Mouse (Mus musculus) G1E (cell line): Measurements from ENCODE around the gene Hs3st2. TPM values are rescaled to one million over a fixed set of nuclear protein-coding genes. Genes with fewer than 3 reads are reported as not detected.

ENCODE experiments used
- ATAC-seq: 2 replicates; pipeline ENCODE4 v1.8.0; 2016; ENCODE audit warnings: mild to moderate bottlenecking; ENCODE audit not compliant: insufficient number of reproducible peaks, poor library complexity, low FRiP score, severe bottlenecking; ENCODE audit errors: extremely low read depth
- DNase-seq: peaks from one replicate; pipeline ENCODE4 v3.0.0; 2012; ENCODE audit warnings: low spot score
- H3K27me3 ChIP-seq: 2 replicates; pipeline ENCODE4 v1.6.1; 2012; ENCODE audit warnings: mild to moderate bottlenecking, low read length, inconsistent platforms; ENCODE audit not compliant: insufficient read depth
- H3K36me3 ChIP-seq: replicated peaks from 2 replicates; pipeline ENCODE3; 2012; ENCODE audit warnings: mild to moderate bottlenecking, inconsistent platforms
- H3K4me1 ChIP-seq: 2 replicates; pipeline ENCODE4 v1.6.1; 2012; ENCODE audit warnings: low read depth, low read length, inconsistent platforms, mixed read lengths; ENCODE audit not compliant: insufficient read depth
- H3K4me3 ChIP-seq: 2 replicates; pipeline ENCODE4 v1.5.1; 2012; ENCODE audit warnings: low read depth, mild to moderate bottlenecking, inconsistent platforms, low read length, moderate library complexity, mixed read lengths
- H3K9me3 ChIP-seq: replicated peaks from 2 replicates; pipeline ENCODE4 v1.6.1; 2012; ENCODE audit warnings: inconsistent platforms
- CTCF ChIP-seq: IDR thresholded peaks from 2 replicates; pipeline ENCODE4 v1.5.1; 2012; ENCODE audit warnings: low read depth, low read length, inconsistent platforms, mixed read lengths
- GATA1 ChIP-seq: IDR thresholded peaks from 2 replicates; pipeline ENCODE4 v1.6.1; 2012; ENCODE audit warnings: borderline replicate concordance, low read length, inconsistent platforms, mixed read lengths
- GATA2 ChIP-seq: IDR thresholded peaks from 2 replicates; pipeline ENCODE4 v1.6.1; 2012; ENCODE audit warnings: low read depth, low read length, inconsistent platforms, borderline replicate concordance
- POLR2AphosphoS5 ChIP-seq: IDR thresholded peaks from 2 replicates; pipeline ENCODE4 v1.6.1; 2012; ENCODE audit warnings: low read depth, low read length, inconsistent platforms; ENCODE audit not compliant: insufficient replicate concordance
- TAL1 ChIP-seq: conservative IDR thresholded peaks from 2 replicates; pipeline ENCODE4 v1.6.1; 2012; ENCODE audit warnings: low read depth, low read length, inconsistent platforms, mixed read lengths
- polyA plus RNA-seq: library from polyadenylated mRNA; stranded (reverse); fragments of >175 nt; gene quantifications from 2 replicates; pipeline ENCODE4 v1.2.3, GENCODE M21; 2012
- total RNA-seq, 2 experiments: library from RNA; stranded (forward) in 1 of 2; stranded (reverse) in 1 of 2; fragments of 200-1000 nt in 1 of 2; fragments of >200 nt in 1 of 2; fragmentation: Nextera tagmentation in 1 of 2; gene quantifications; 2 replicates each; pipeline ENCODE4 v1.2.3; 2014 to 2017

Hs3st2 gene
- total and polyA plus RNA-seq, 3 experiments: 0.27 TPM; not detected in 2

- H3K4me1 ChIP-seq: no peaks in the 10 kb centered on the region
- H3K9me3 ChIP-seq: no peaks in the 10 kb centered on the region
- no peaks in the 10 kb centered on the region for H3K36me3 ChIP-seq
- no peak for TF ChIP-seq GATA1
- TF ChIP-seq TAL1: no peak
- TF ChIP-seq CTCF: no peak
- no peak for TF ChIP-seq GATA2
- no peak for TF ChIP-seq POLR2AphosphoS5
- H3K4me3 ChIP-seq: no peak overlapping the region
- no peaks in the 10 kb centered on the region for H3K27me3 ChIP-seq
- DNase-seq (no peak), ATAC-seq (no peak)
Measured at GRCm38 (mm10) chr7:121529023-121529422, 137.4 kb downstream of the Hs3st2 start.

GRCm38 (mm10) chr7:121533639-121534038, 142.0 kb downstream of the Hs3st2 start:
- H3K4me3 ChIP-seq: no peak overlapping the region
- ATAC-seq (no peak), DNase-seq (no peak)
- no peaks in the 10 kb centered on the region for H3K36me3 ChIP-seq
- no peaks in the 10 kb centered on the region for H3K9me3 ChIP-seq
- H3K4me1 ChIP-seq: no peaks in the 10 kb centered on the region
- H3K27me3 ChIP-seq: no peaks in the 10 kb centered on the region
- no peak for TF ChIP-seq POLR2AphosphoS5
- TF ChIP-seq GATA1: no peak
- no peak for TF ChIP-seq TAL1
- no peak for TF ChIP-seq GATA2
- no peak for TF ChIP-seq CTCF

DNA sequence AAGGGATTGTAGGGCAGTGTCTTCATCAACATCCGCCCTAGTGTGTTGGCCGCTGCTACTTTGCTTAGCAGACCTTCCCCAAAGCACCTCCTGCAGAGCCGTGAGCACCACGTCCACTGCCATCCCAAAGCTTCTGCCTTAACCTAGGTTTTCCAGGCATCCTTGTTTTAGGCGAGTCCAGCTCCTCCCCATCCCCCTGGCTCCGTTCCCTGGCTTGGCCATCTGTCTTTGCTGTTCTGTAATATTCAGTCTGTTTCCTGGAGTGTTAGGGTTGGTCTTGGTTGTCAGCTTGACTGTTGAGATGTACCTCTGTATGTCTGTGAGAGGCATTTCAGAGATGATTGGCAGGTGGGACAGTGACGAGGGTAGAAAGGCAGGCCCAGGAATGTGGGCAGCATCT, 142.7 kb downstream of the Hs3st2 start:
- Histone ChIP-seq H3K4me3 (no peak overlapping the region), H3K4me1 (no peaks in the 10 kb centered on the region), H3K9me3 (no peaks in the 10 kb centered on the region), H3K36me3 (no peaks in the 10 kb centered on the region), H3K27me3 (no peaks in the 10 kb centered on the region)
- no peak for ATAC-seq
- DNase-seq: no peak
- TF ChIP-seq GATA1: no peak
- TF ChIP-seq GATA2: no peak
- TF ChIP-seq TAL1: no peak
- no peak for TF ChIP-seq CTCF
- TF ChIP-seq POLR2AphosphoS5: no peak

DNA sequence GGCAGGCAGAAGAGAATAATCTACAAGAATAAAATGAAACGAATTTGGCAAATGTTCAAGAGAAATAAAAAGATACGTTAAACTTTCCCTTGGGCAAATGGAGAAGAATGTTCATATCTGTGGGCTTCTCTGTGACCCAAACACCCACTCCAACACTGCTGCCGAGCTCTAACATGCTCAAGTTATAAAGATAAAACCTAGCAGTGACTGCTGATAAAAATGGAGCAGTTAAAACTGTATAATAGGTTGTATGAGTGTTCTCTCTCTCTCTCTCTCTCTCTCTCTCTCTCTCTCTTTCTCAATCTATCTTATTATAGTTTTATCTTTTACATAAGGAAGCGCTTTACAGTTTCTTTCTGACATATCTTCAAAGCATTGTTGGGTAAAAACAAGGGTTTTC, 144.3 kb downstream of the Hs3st2 start:
- TF ChIP-seq CTCF (no peak), POLR2AphosphoS5 (no peak), GATA1 (no peak)
- H3K4me1 ChIP-seq: no peaks in the 10 kb centered on the region
- H3K4me3 ChIP-seq: no peak overlapping the region
- DNase-seq: no peak
- H3K36me3 ChIP-seq: no peaks in the 10 kb centered on the region
- H3K9me3 ChIP-seq: no peaks in the 10 kb centered on the region
- no peaks in the 10 kb centered on the region for H3K27me3 ChIP-seq
- no peak for ATAC-seq

- no peaks in the 10 kb centered on the region for H3K9me3 ChIP-seq
- no peak for TF ChIP-seq POLR2AphosphoS5
- TF ChIP-seq GATA2: no peak
- no peak for TF ChIP-seq CTCF
- no peaks in the 10 kb centered on the region for H3K36me3 ChIP-seq
- H3K27me3 ChIP-seq: no peaks in the 10 kb centered on the region
- DNase-seq: no peak
- no peak for ATAC-seq
- H3K4me3 ChIP-seq: no peak overlapping the region
- no peaks in the 10 kb centered on the region for H3K4me1 ChIP-seq
Measured at GRCm38 (mm10) chr7:121539405-121540275, 148.0 kb downstream of the Hs3st2 start.

DNA sequence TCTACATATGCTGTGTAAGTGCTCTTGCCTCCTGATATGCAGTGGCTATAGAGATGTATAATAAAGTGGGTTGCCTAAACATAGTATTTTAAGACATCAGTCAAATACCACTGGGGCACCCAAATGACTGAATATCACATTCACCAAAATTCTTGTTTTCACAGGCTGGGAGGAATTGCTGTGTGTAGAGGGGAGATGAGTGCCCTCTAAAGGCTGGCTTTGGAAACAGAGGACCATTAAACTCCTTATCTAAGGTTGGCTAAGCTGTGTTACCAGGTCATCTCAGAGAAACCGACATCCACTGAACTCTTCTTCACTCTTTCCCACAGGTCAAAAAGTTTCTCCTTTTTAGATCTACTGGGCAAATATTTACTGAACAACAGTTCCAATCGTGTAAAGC, 150.8 kb downstream of the Hs3st2 start:
- H3K9me3 ChIP-seq: no peaks in the 10 kb centered on the region
- no peaks in the 10 kb centered on the region for H3K36me3 ChIP-seq
- H3K4me3 ChIP-seq: no peak overlapping the region
- H3K4me1 ChIP-seq: no peaks in the 10 kb centered on the region
- H3K27me3 ChIP-seq: no peaks in the 10 kb centered on the region
- TF ChIP-seq CTCF (no peak), TAL1 (no peak), POLR2AphosphoS5 (no peak), GATA2 (no peak), GATA1 (no peak)
- DNase-seq (no peak), ATAC-seq (no peak)
